Mouse (Mus musculus) C2C12 (cell line): ENCODE results near the gene Chd3. TPM values are rescaled to one million over a fixed set of nuclear protein-coding genes. Genes with fewer than 3 reads are reported as not detected.

Experiments used
- H3K27me3 ChIP-seq: one replicate; pipeline ENCODE4 v1.6.1; 2011; ENCODE audit not compliant: control insufficient read depth, insufficient read depth, insufficient read length
- H3K36me3 ChIP-seq: one replicate; pipeline ENCODE4 v1.6.1; 2011; ENCODE audit not compliant: control insufficient read depth, insufficient read depth
- H3K4me3 ChIP-seq: one replicate; pipeline ENCODE4 v1.5.1; 2011; ENCODE audit warnings: mild to moderate bottlenecking, control low read depth; ENCODE audit not compliant: poor library complexity, insufficient read depth, severe bottlenecking
- H3K79me2 ChIP-seq: one replicate; pipeline ENCODE4 v1.6.1; 2011; ENCODE audit not compliant: control insufficient read depth, insufficient read depth
- H3K79me3 ChIP-seq: one replicate; pipeline ENCODE4 v1.6.1; 2011; ENCODE audit warnings: low read depth, control low read depth
- H3ac ChIP-seq: one replicate; pipeline ENCODE3; 2011; ENCODE audit warnings: low read depth; ENCODE audit not compliant: control insufficient read depth, insufficient read length
- CEBPB ChIP-seq: IDR thresholded peaks from one replicate; pipeline ENCODE4 v1.6.1; 2011; ENCODE audit warnings: low read depth, mild to moderate bottlenecking, control low read depth, moderate library complexity
- CTCF ChIP-seq: IDR thresholded peaks from one replicate; pipeline ENCODE4 v1.5.1; 2011; ENCODE audit not compliant: control insufficient read depth, insufficient read depth, insufficient read length
- FOSL1 ChIP-seq: IDR thresholded peaks from one replicate; pipeline ENCODE4 v1.8.0; 2011; ENCODE audit warnings: mild to moderate bottlenecking, low read length; ENCODE audit not compliant: poor library complexity, insufficient read depth, severe bottlenecking
- MAX ChIP-seq: IDR thresholded peaks from one replicate; pipeline ENCODE4 v1.6.1; 2011; ENCODE audit warnings: mild to moderate bottlenecking, control low read depth
- MYOD1 ChIP-seq: IDR thresholded peaks from one replicate; pipeline ENCODE4 v1.6.1; 2011; ENCODE audit warnings: low read depth; ENCODE audit not compliant: control insufficient read depth, insufficient read length
- MYOG ChIP-seq: IDR thresholded peaks from one replicate; pipeline ENCODE4 v1.6.1; 2011; ENCODE audit not compliant: control insufficient read depth, insufficient read length; ENCODE audit errors: extremely low read depth
- USF1 ChIP-seq: IDR thresholded peaks from one replicate; pipeline ENCODE4 v1.6.1; 2011; ENCODE audit warnings: low read depth, mild to moderate bottlenecking, control low read depth, moderate library complexity
- polyA plus RNA-seq: library from polyadenylated mRNA; unstranded; fragments of >200 nt; fragmentation: generic; extraction: Trizol; gene quantifications from one replicate; pipeline ENCODE4 v1.2.1, GENCODE M21; 2012; ENCODE audit warnings: missing spikeins

The Chd3 gene
- polyA plus RNA-seq, 1 experiment = 100 TPM

GRCm38 (mm10) chr11:69381356-69381755 lies 12.2 kb upstream of the Chd3 start:
- no peaks in the 10 kb centered on the region for H3K36me3 ChIP-seq
- TF ChIP-seq MYOD1 (no peak), FOSL1 (no peak), MAX (no peak), USF1 (no peak), MYOG (no peak), CTCF (no peak), CEBPB (no peak)
- no peak overlapping the region for H3K4me3 ChIP-seq
- H3K79me2 ChIP-seq = no peaks in the 10 kb centered on the region
- H3K79me3 ChIP-seq = no peaks in the 10 kb centered on the region
- H3K27me3 ChIP-seq = no peaks in the 10 kb centered on the region
- no peak overlapping the region for H3ac ChIP-seq

- Histone ChIP-seq H3K36me3 (no peaks in the 10 kb centered on the region), H3K4me3 (no peak overlapping the region), H3ac (no peak overlapping the region), H3K79me2 (no peaks in the 10 kb centered on the region), H3K27me3 (no peaks in the 10 kb centered on the region), H3K79me3 (no peaks in the 10 kb centered on the region)
- no peak for TF ChIP-seq MYOG
- no peak for TF ChIP-seq FOSL1
- no peak for TF ChIP-seq USF1
- no peak for TF ChIP-seq CTCF
- no peak for TF ChIP-seq MYOD1
- no peak for TF ChIP-seq MAX
- no peak for TF ChIP-seq CEBPB
These were observed 10.4 kb upstream of the Chd3 start for GRCm38 (mm10) chr11:69379600-69379999.

GRCm38 (mm10) chr11:69377766-69378165 lies 8.6 kb upstream of the Chd3 start:
- H3K27me3 ChIP-seq = no peaks in the 10 kb centered on the region
- no peaks in the 10 kb centered on the region for H3K79me3 ChIP-seq
- no peak overlapping the region for H3ac ChIP-seq
- TF ChIP-seq FOSL1 (no peak), MAX (no peak), USF1 (no peak), CEBPB (no peak), MYOG (no peak)
- no peak overlapping the region for H3K4me3 ChIP-seq
- H3K36me3 ChIP-seq = no peaks in the 10 kb centered on the region
- no peaks in the 10 kb centered on the region for H3K79me2 ChIP-seq

GRCm38 (mm10) chr11:69375646-69376045 lies 6.4 kb upstream of the Chd3 start:
- Histone ChIP-seq H3K79me2 (no peaks in the 10 kb centered on the region), H3K79me3 (no peaks in the 10 kb centered on the region), H3ac (no peak overlapping the region), H3K4me3 (no peak overlapping the region), H3K27me3 (no peaks in the 10 kb centered on the region), H3K36me3 (no peaks in the 10 kb centered on the region)
- no peak for TF ChIP-seq USF1
- no peak for TF ChIP-seq CTCF
- no peak for TF ChIP-seq MYOG
- no peak for TF ChIP-seq MAX
- no peak for TF ChIP-seq CEBPB
- TF ChIP-seq FOSL1 = no peak
- no peak for TF ChIP-seq MYOD1

GRCm38 (mm10) chr11:69373223-69373965 lies 4.2 kb upstream of the Chd3 start:
- Histone ChIP-seq H3K36me3 (no peaks in the 10 kb centered on the region), H3K79me2 (peaks cover 3% of the 10 kb centered on the region), H3ac (no peak overlapping the region), H3K79me3 (no peaks in the 10 kb centered on the region), H3K27me3 (no peaks in the 10 kb centered on the region), H3K4me3 (no peak overlapping the region)
- TF ChIP-seq MYOG (no peak), CTCF (no peak)

GRCm38 (mm10) chr11:69372780-69373170 lies 3.6 kb upstream of the Chd3 start:
- H3K79me2 ChIP-seq = peaks cover 9% of the 10 kb centered on the region
- TF ChIP-seq MYOG (no peak), CTCF (no peak), MYOD1 (no peak), MAX (no peak), USF1 (no peak), CEBPB (no peak)
- H3K27me3 ChIP-seq = no peaks in the 10 kb centered on the region
- H3K79me3 ChIP-seq = no peaks in the 10 kb centered on the region
- H3ac ChIP-seq = no peak overlapping the region
- H3K4me3 ChIP-seq = no peak overlapping the region
- H3K36me3 ChIP-seq = no peaks in the 10 kb centered on the region
